Mouse (Mus musculus) forebrain, embryonic 11.5 days (tissue): ENCODE measurements at regions not wholly inside any gene's neighbourhood (a gene's known extent, or its start where the extent isn't known, plus 50 kb on each side); places are given as distances from the start of the nearest gene placed in this dataset.
"Not testable (repeated sequence)": the region's sequence is repeated elsewhere in the genome, so short reads cannot be mapped to it uniquely, and the experiment has no call there.

ENCODE experiments used
- ATAC-seq: fragments of 200-750 bp; cut with Nextera tagmentation; replicated peaks from 2 replicates; pipeline ENCODE4 v1.8.0; 2017; ENCODE audit warnings: moderate TSS enrichment; ENCODE audit not compliant: low FRiP score
- DNase-seq: peaks from one replicate; pipeline ENCODE4 v3.0.0-alpha.2; 2017; ENCODE audit warnings: low spot score
- H3K27ac ChIP-seq: fragments of 300-500 bp; sonication (generic); 2 replicates; pipeline ENCODE4 v1.5.1; 2014; ENCODE audit warnings: low read depth, low read length
- H3K27me3 ChIP-seq: fragments of 300-500 bp; sonication (generic); 2 replicates; pipeline ENCODE4 v1.6.1; 2014; ENCODE audit warnings: mild to moderate bottlenecking, low read length, mixed read lengths; ENCODE audit not compliant: control insufficient read depth, insufficient read depth
- H3K36me3 ChIP-seq: fragments of 300-500 bp; sonication (generic); 2 replicates; pipeline ENCODE4 v1.6.1; 2014; ENCODE audit warnings: mild to moderate bottlenecking, low read length, moderate library complexity, mixed read lengths; ENCODE audit not compliant: control insufficient read depth, insufficient read depth
- H3K4me1 ChIP-seq: fragments of 300-500 bp; sonication (generic); replicated peaks from 2 replicates; pipeline ENCODE4 v1.6.1; 2014; ENCODE audit warnings: low read length, mixed read lengths; ENCODE audit not compliant: control insufficient read depth, insufficient read depth
- H3K4me2 ChIP-seq: fragments of 300-500 bp; sonication (generic); 2 replicates; pipeline ENCODE4 v1.6.1; 2014; ENCODE audit warnings: low read depth, mild to moderate bottlenecking, low read length, moderate library complexity, mixed read lengths; ENCODE audit not compliant: severe bottlenecking
- H3K4me3 ChIP-seq: fragments of 300-500 bp; sonication (generic); 2 replicates; pipeline ENCODE4 v1.5.1; 2014; ENCODE audit warnings: low read depth, low read length
- H3K9ac ChIP-seq: fragments of 300-500 bp; sonication (generic); 2 replicates; pipeline ENCODE4 v1.6.1; 2014; ENCODE audit warnings: low read length
- H3K9me3 ChIP-seq: fragments of 300-500 bp; sonication (generic); 2 replicates; pipeline ENCODE4 v1.6.1; 2016; ENCODE audit warnings: low read length, mixed read lengths; ENCODE audit not compliant: control insufficient read depth
- WGBS: fragments of 180-500 bp; shearing (Covaris S2); extraction: QIAGEN DNeasy Blood & Tissue Kit; methylation state at CpG from one replicate; pipeline ENCODE4 v1.1.7; 2014; 5-methylcytosine and 5-hydroxymethylcytosine counted together

DNA sequence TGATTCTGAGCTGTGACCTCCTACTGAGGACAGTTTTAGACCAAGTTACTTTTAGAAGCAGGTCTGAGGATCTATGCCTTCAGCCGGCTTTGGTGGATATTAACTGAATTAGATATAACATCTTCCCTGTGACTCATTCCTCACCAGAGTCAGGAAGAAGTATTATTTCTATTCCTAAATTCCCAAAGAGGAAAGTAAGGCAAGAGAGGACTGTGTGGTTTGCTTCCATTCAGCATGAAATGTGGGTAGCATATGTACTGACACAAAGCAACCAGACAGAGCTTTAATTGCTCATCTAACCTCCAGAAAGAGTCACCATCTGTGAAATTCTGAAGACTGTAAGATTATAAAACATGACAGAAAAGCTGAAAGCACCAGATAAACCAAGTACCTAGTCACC, 1198.3 kb downstream of the 9330182O14Rik start:
- H3K27me3 ChIP-seq = no peaks in the 10 kb centered on the region
- H3K4me3 ChIP-seq = no peak overlapping the region
- no peak for DNase-seq
- WGBS = 92% methylated on average over 1 of the region's 1 CpGs
- H3K4me1 ChIP-seq = no peaks in the 10 kb centered on the region
- H3K36me3 ChIP-seq = no peaks in the 10 kb centered on the region
- no peaks in the 10 kb centered on the region for H3K9me3 ChIP-seq
- no peak overlapping the region for H3K27ac ChIP-seq
- no peak overlapping the region for H3K4me2 ChIP-seq
- ATAC-seq = no peak
- H3K9ac ChIP-seq = no peak overlapping the region

- no peaks in the 10 kb centered on the region for H3K9me3 ChIP-seq
- no peaks in the 10 kb centered on the region for H3K36me3 ChIP-seq
- H3K4me2 ChIP-seq = no peak overlapping the region
- ATAC-seq (no peak), DNase-seq (no peak)
- no peaks in the 10 kb centered on the region for H3K4me1 ChIP-seq
- H3K9ac ChIP-seq = no peak overlapping the region
- H3K27me3 ChIP-seq = no peaks in the 10 kb centered on the region
- H3K27ac ChIP-seq = no peak overlapping the region
- H3K4me3 ChIP-seq = no peak overlapping the region
- WGBS = 81% methylated on average over 3 of the region's 3 CpGs
These were observed 1199.0 kb downstream of the 9330182O14Rik start for GRCm38 (mm10) chr15:41333165-41333564.

DNA sequence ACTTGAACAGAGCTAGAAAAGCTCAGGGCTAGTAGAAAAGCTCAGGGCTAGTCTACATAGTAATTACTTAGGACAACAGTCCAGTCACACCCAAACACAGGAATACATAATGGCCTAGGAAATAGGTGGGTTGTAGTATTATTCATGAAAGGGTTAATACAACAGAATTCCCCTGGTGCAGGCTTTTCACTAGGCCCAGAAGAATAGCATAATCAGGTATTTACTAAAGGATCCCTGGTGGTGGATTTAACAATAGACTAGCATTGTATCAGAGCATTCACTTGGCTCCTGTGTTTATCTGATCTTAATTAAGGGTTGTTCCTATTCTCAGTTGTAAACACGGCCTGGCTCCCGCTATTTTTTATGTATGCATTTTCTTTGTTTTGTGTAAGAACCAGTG, 1206.5 kb downstream of the 9330182O14Rik start:
- not testable (repeated sequence) for H3K4me3 ChIP-seq, ATAC-seq, H3K9me3 ChIP-seq, H3K27me3 ChIP-seq, H3K4me1 ChIP-seq, H3K27ac ChIP-seq, DNase-seq, H3K36me3 ChIP-seq, H3K9ac ChIP-seq, H3K4me2 ChIP-seq
- WGBS = 97% methylated on average over 2 of the region's 2 CpGs

DNA sequence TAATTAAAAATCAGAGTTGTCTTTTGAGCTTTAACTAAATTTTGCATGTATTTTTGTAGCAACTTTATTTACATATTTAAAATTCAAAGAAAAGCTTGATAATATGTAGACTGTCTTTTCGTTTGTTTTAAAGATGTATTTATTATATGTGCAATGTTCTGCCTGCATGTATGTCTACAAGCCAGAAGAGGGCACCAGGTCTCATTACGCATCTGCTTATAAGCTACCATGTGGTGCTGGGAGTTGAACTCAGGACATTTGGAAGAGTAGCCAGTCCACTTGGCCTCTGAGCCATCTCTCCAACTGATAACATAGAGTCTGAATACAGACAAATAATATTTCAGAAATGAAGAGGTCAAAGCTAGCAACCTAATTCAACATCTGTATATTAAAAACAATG, 1211.4 kb downstream of the 9330182O14Rik start:
- Histone ChIP-seq H3K4me2 (no peak overlapping the region), H3K27me3 (no peaks in the 10 kb centered on the region), H3K4me1 (no peaks in the 10 kb centered on the region), H3K27ac (no peak overlapping the region), H3K36me3 (no peaks in the 10 kb centered on the region), H3K4me3 (no peak overlapping the region), H3K9me3 (no peaks in the 10 kb centered on the region), H3K9ac (no peak overlapping the region)
- ATAC-seq (no peak), DNase-seq (no peak)
- 88% methylated on average over 2 of the region's 2 CpGs for WGBS

DNA sequence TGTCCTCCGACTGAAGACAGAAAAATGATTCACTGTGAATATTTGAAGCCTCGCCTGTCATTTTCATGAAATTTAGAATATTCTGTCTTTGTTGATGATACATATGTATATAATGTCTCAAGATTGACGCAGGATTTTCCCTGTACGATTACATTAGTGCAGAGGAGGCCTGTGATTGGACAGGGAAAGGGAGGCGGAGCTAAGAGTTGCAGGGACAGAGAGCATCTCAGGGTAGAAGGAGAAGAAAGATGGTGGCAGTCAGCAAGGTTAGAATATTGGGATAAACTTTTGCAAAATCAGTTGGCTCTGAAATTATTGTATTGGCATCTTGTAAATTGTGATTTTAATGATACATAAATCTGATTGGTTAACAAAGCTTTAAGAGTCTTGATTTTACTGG, 1213.1 kb downstream of the 9330182O14Rik start:
- Histone ChIP-seq H3K27me3 (no peaks in the 10 kb centered on the region), H3K4me3 (no peak overlapping the region), H3K4me2 (no peak overlapping the region), H3K9me3 (no peaks in the 10 kb centered on the region), H3K9ac (no peak overlapping the region), H3K4me1 (no peaks in the 10 kb centered on the region), H3K36me3 (no peaks in the 10 kb centered on the region), H3K27ac (no peak overlapping the region)
- 91% methylated on average over 5 of the region's 5 CpGs for WGBS
- DNase-seq (no peak), ATAC-seq (no peak)

- Histone ChIP-seq H3K27ac (no peak overlapping the region), H3K4me3 (no peak overlapping the region), H3K9ac (no peak overlapping the region), H3K4me2 (no peak overlapping the region), H3K36me3 (no peaks in the 10 kb centered on the region), H3K9me3 (no peaks in the 10 kb centered on the region), H3K4me1 (no peaks in the 10 kb centered on the region), H3K27me3 (no peaks in the 10 kb centered on the region)
- WGBS = 14% methylated on average over 1 of the region's 2 CpGs
- no peak for ATAC-seq
- no peak for DNase-seq
These were observed 1218.0 kb downstream of the 9330182O14Rik start for GRCm38 (mm10) chr15:41352129-41352528.

GRCm38 (mm10) chr15:41359276-41359675, 1225.1 kb downstream of the 9330182O14Rik start:
- no peak for DNase-seq
- no peaks in the 10 kb centered on the region for H3K9me3 ChIP-seq
- H3K4me2 ChIP-seq = no peak overlapping the region
- H3K36me3 ChIP-seq = no peaks in the 10 kb centered on the region
- no peak overlapping the region for H3K27ac ChIP-seq
- H3K27me3 ChIP-seq = no peaks in the 10 kb centered on the region
- H3K4me3 ChIP-seq = no peak overlapping the region
- no peak for ATAC-seq
- no peaks in the 10 kb centered on the region for H3K4me1 ChIP-seq
- no peak overlapping the region for H3K9ac ChIP-seq
- 89% methylated on average over 4 of the region's 4 CpGs for WGBS

- WGBS = 94% methylated on average over 1 of the region's 1 CpGs
- H3K4me1 ChIP-seq = no peaks in the 10 kb centered on the region
- H3K4me2 ChIP-seq = no peak overlapping the region
- no peaks in the 10 kb centered on the region for H3K27me3 ChIP-seq
- ATAC-seq (no peak), DNase-seq (no peak)
- no peak overlapping the region for H3K4me3 ChIP-seq
- H3K9me3 ChIP-seq = no peaks in the 10 kb centered on the region
- no peaks in the 10 kb centered on the region for H3K36me3 ChIP-seq
- no peak overlapping the region for H3K9ac ChIP-seq
- H3K27ac ChIP-seq = no peak overlapping the region
These were observed 1240.5 kb downstream of the 9330182O14Rik start for GRCm38 (mm10) chr15:41374669-41375068.

- Histone ChIP-seq H3K36me3 (no peaks in the 10 kb centered on the region), H3K27ac (no peak overlapping the region), H3K27me3 (no peaks in the 10 kb centered on the region), H3K4me1 (no peaks in the 10 kb centered on the region), H3K9ac (no peak overlapping the region), H3K4me2 (no peak overlapping the region), H3K4me3 (no peak overlapping the region), H3K9me3 (no peaks in the 10 kb centered on the region)
- ATAC-seq = no peak
- no peak for DNase-seq
- WGBS = 86% methylated on average over 4 of the region's 4 CpGs
These were observed 1241.7 kb downstream of the 9330182O14Rik start for GRCm38 (mm10) chr15:41375906-41376305.
